Mouse (Mus musculus) limb, embryonic 10.5 days (tissue): ENCODE measurements around the gene Syt8. TPM values are rescaled to one million over a fixed set of nuclear protein-coding genes. Genes with fewer than 3 reads are reported as not detected.
A peak's percentile ranks its signal among the peaks of the same experiment; 100 is the strongest.

Experiments
- DNase-seq: peaks from one replicate; pipeline ENCODE4 v3.0.0-alpha.2; 2017; ENCODE audit warnings: low spot score
- H3K27ac ChIP-seq: fragments of 300-500 bp; sonication (generic); 2 replicates; pipeline ENCODE4 v1.5.1; 2016; ENCODE audit warnings: mild to moderate bottlenecking
- H3K27me3 ChIP-seq: fragments of 300-500 bp; sonication (generic); 2 replicates; pipeline ENCODE4 v1.6.1; 2016; ENCODE audit warnings: low read depth, mild to moderate bottlenecking; ENCODE audit not compliant: poor library complexity, severe bottlenecking
- H3K36me3 ChIP-seq: fragments of 300-500 bp; sonication (generic); 2 replicates; pipeline ENCODE4 v1.6.1; 2016; ENCODE audit warnings: mild to moderate bottlenecking, moderate library complexity
- H3K4me1 ChIP-seq: fragments of 300-500 bp; sonication (generic); 2 replicates; pipeline ENCODE4 v1.6.1; 2016
- H3K4me3 ChIP-seq: fragments of 300-500 bp; sonication (generic); 2 replicates; pipeline ENCODE4 v1.5.1; 2016; ENCODE audit warnings: mild to moderate bottlenecking, moderate library complexity
- H3K9me3 ChIP-seq: fragments of 300-500 bp; sonication (generic); replicated peaks from 2 replicates; pipeline ENCODE4 v1.6.1; 2016; ENCODE audit warnings: mild to moderate bottlenecking
- WGBS: fragments of 180-500 bp; shearing (Covaris S2); methylation state at CpG from one replicate; pipeline ENCODE4 v1.1.7; 2016; 5-methylcytosine and 5-hydroxymethylcytosine counted together
- polyA plus RNA-seq: library from polyadenylated mRNA; unstranded; fragments of >200 nt; fragmentation: Nextera tagmentation; extraction: Ambion mirVana; gene quantifications from 2 replicates; pipeline ENCODE4 v1.2.1, GENCODE M21; 2016

Gene Syt8
- polyA plus RNA-seq: 0.25 TPM in 1 of 2 replicates, not detected in the other

DNA sequence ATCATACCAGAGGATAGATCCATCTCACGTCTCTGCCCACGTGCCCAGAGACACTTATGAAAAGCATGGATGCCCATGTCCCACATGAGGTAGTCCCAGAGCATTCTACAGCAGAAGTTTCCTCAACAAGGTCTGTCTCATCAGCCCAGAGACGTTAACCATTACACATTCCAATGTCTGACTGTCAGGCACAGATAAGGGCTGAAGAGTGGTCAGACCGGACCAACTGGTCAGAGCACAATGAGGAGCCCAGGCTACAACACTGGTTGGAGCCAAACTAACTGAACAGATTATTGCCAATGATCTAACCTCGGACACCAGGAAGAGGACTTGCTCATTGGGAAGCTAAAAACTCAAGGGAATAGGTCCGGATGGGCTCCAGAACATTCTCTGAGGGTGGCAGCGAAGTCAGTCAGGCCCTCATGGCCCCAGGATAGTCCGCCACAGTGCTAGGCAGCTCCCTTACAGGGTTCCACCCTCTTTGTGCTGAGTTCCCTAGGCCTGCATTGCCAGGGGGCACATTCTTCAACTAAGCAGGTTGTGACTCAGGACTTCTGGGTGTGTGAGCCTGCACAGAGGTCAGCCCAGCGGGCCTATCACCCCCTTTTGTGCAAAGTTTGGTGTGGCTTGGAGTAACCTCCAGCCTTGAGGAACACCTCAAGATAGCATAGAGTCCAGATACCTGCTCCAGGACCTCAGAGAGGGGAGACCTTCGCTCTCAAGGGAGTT lies at the start of gene Syt8:
Syt8 (plus strand) TSS at position 714 of the 729 bp plus-strand sequence.
- 83% methylated on average over 10 of the region's 10 CpGs for WGBS
- peak within 1 kb of the TSS; percentile 77 for H3K27ac ChIP-seq
- no peaks in the 10 kb centered on the region for H3K36me3 ChIP-seq
- DNase-seq: no peak
- H3K4me1 ChIP-seq: peaks cover 25% of the 10 kb centered on the region
- no peak within 1 kb of the TSS for H3K4me3 ChIP-seq
- no peaks in the 10 kb centered on the region for H3K9me3 ChIP-seq
- H3K27me3 ChIP-seq: no peaks in the 10 kb centered on the region

DNA sequence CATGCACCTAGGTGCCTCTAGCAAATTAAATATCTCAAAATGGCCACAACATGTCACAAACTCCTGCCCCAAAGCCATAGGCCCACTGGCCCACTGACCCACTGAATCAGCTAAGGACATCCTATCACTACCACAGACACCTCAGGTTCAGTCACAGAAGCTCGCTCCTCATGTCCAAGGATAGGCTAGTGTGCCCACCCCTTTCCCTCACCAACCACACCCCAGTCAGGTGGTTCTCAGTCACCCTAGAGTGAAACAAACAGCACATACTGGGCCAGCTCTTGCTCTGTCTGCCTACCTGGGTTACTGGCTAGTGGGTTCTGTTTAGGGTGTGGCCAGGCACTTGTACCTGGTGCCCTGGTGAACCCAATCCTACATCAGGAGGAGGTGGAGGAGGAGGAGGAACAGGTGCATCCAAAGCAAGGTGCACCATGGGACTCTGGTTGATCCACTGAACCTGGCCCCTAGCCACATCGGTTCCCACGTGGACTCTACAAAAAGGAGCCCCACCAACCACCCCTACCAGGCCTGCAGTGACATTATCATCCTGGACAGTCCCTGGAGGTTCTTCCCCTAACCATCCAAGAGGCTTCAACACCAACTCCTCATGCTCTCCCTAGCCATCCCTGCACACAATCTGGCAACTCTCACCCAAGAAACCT lies 48.8 kb upstream of the Syt8 start:
- Histone ChIP-seq H3K27ac (no peak overlapping the region), H3K4me3 (peak overlapping the region; percentile 82), H3K9me3 (no peaks in the 10 kb centered on the region), H3K4me1 (peaks cover 19% of the 10 kb centered on the region), H3K36me3 (peaks cover 50% of the 10 kb centered on the region), H3K27me3 (no peaks in the 10 kb centered on the region)
- DNase-seq: no peak
- 81% methylated on average over 3 of the region's 3 CpGs for WGBS

DNA sequence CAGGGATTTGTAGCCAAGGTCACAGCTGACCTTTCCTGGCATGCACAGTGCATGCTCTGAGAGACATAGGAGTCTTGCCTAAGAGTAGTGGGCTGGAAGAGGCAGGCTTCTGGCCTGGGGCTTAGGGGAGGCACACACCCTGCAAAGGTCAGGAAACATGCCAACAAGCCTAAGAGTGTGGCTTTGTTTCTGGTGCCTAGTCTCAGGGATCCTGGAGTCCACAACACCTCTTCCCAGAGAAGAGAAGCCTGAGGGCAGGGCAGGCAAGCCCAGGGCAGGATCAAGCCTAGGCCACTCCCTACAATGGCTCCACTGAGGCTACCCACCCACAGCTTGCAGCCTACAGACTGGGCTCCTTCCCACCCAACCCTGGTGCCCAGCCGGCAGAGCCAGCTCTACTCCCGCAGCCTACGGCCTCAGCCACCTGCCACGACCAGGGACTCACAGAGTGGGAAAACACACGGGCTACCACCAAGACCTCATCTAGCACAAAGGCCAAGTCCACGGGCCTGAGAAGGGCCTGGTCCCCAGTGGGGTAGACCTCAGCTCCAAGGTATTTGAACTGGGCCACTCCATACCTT lies 47.9 kb upstream of the Syt8 start:
- peaks cover 19% of the 10 kb centered on the region for H3K4me1 ChIP-seq
- no peaks in the 10 kb centered on the region for H3K9me3 ChIP-seq
- H3K27me3 ChIP-seq: no peaks in the 10 kb centered on the region
- no peak for DNase-seq
- WGBS: 70% methylated on average over 6 of the region's 6 CpGs
- H3K4me3 ChIP-seq: peak overlapping the region; percentile 82
- peaks cover 42% of the 10 kb centered on the region for H3K36me3 ChIP-seq
- H3K27ac ChIP-seq: peak overlapping the region; percentile 83

DNA sequence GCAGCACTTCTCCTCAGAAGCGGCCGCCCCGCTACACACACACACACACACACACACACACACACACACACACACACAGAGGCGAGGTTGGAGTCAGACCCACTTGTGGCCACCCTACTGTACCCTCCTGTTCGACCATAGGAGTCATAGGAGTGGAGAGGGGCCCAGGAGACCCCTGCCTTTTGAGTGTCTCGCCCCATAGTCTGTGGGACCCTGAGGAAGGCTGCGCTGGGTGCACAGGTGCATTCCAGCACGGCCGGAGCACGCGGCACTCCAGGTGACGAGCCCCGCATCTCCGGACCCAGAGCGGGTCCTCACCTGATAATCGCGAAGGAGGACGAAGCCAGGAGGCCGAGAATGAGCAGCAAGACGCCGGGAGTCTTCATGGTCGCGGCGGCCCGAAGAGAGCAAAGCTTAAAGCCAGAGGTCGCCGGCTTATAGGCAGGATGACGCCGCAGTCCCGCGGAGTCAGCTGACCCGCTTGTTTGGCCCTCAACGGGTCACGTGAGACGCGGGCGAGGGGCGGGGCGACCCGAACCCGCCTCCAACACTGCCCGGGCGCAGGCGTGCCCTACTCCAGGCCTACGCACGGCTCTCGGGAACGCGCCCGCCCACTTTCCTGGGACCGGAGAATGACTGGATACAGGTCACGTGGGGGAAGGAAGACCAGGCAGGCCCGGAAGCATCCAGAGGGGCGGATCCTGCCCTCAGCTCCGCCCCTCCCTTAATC lies 47.1 kb upstream of the Syt8 start, which contains the start of gene Ctsd:
Ctsd (minus strand) TSS at position 620 of the 730 bp plus-strand sequence.
- H3K27ac ChIP-seq: peak within 1 kb of the TSS; percentile 83
- H3K27me3 ChIP-seq: no peaks in the 10 kb centered on the region
- DNase-seq: peak; percentile 99
- no peaks in the 10 kb centered on the region for H3K9me3 ChIP-seq
- WGBS: under 1% methylated on average over 55 of the region's 55 CpGs
- H3K4me3 ChIP-seq: peak within 1 kb of the TSS; percentile 82
- peaks cover 33% of the 10 kb centered on the region for H3K36me3 ChIP-seq
- peaks cover 20% of the 10 kb centered on the region for H3K4me1 ChIP-seq

DNA sequence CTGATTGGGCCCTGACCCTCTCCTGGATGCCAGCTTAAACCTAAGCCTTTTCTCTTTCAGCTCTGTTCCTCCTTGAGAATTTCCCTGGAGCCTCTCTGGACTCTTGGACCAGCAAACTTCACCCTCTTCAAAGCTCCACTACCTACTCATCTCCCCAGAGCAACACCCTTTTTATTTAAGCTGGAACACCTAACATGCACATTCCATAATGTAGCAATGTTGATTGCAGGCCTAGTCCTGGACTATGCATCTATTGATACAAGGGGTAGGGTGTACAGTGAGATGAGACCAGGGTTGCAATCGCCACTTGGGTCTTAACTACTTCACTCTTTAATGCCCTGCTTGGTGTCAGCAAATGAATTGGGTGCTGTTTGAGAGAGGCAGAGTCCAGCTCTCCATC lies 46.5 kb upstream of the Syt8 start:
- H3K4me3 ChIP-seq: peak overlapping the region; percentile 82
- H3K9me3 ChIP-seq: no peaks in the 10 kb centered on the region
- H3K27ac ChIP-seq: peak overlapping the region; percentile 83
- no peak for DNase-seq
- peaks cover 27% of the 10 kb centered on the region for H3K36me3 ChIP-seq
- no peaks in the 10 kb centered on the region for H3K27me3 ChIP-seq
- H3K4me1 ChIP-seq: peaks cover 26% of the 10 kb centered on the region
- WGBS: 92% methylated on average over 1 of the region's 1 CpGs

DNA sequence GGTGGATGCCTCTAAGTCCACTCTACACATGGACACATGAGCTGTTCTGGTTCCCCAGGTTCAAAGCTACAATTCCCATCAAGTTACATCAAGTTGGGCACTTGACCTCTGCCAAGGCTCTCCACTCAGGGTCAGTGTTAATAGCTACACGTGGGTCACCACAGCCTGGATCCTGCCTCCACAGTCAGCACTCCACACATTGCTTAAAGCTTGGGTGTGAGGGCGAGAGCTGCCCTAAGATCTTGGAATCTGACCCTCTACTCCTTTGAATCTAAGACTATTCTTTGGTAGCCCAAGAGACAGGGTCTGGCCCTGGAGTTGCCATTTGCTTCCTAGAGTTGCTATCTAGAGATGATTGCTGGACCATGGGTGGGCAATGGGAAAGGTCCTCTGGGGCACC lies 45.9 kb upstream of the Syt8 start:
- H3K36me3 ChIP-seq: peaks cover 22% of the 10 kb centered on the region
- H3K27me3 ChIP-seq: no peaks in the 10 kb centered on the region
- H3K9me3 ChIP-seq: no peaks in the 10 kb centered on the region
- H3K4me1 ChIP-seq: peaks cover 27% of the 10 kb centered on the region
- DNase-seq: no peak
- 95% methylated on average over 2 of the region's 2 CpGs for WGBS
- no peak overlapping the region for H3K4me3 ChIP-seq
- H3K27ac ChIP-seq: 0 out of 2 replicates have a peak overlapping the region, but pooled peaks have one; percentile 83

DNA sequence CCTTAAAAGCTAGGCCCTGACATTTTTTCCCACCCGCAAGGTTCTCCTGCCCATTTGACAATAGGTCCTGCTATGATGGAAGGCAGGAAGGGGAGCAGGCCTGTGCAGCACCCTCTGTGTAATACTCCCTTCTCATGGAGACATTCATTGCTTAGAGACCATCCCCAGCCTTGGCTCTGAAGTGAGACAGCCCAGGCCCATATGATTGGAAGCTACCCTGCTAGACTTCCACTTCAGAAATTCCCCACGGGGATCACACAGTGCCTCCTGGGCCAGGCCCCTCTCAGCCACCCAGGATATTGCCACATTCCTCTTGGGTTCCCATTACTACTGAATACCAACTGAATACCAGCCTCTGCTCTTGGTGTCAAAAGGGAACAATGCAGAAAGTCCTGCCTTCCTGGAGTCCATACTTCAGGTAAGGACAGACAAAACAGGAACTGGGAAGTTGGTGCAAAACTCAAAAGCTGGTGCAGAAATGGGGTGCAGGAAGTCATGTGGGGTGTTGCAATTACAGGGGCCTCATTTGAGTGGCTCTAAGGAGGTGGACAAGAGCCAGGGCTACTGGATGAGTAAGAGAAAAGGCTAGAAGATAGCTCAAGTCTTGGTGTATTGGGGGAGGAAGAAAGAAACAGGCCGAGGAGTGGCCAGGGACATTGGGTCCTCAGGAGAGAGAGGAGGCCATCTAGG lies 44.5 kb upstream of the Syt8 start:
- Histone ChIP-seq H3K27me3 (no peaks in the 10 kb centered on the region), H3K27ac (no peak overlapping the region), H3K9me3 (no peaks in the 10 kb centered on the region), H3K4me1 (peaks cover 27% of the 10 kb centered on the region), H3K4me3 (no peak overlapping the region), H3K36me3 (peaks cover 8% of the 10 kb centered on the region)
- no peak for DNase-seq
- 87% methylated on average over 3 of the region's 3 CpGs for WGBS

DNA sequence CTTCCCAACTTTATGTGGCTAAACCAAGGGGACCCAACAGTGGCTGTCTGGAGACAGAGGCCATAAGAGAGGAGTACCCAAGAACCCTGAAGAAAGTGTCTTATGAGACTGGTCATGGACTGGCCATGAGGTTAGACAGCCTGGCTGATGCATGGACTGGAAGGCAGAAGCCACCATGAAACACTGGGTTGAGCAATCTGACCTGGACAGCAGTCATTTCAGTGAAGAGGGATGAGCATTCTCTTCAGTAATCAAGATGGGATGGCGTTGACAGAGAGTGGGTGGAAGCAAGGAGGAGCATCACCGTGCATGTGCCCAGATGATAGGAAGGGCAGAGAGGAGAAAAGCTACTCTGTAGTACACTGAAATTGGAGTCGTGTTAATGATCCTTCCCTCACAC lies 43.5 kb upstream of the Syt8 start:
- no peaks in the 10 kb centered on the region for H3K27me3 ChIP-seq
- H3K4me1 ChIP-seq: peaks cover 22% of the 10 kb centered on the region
- no peaks in the 10 kb centered on the region for H3K9me3 ChIP-seq
- no peak for DNase-seq
- H3K4me3 ChIP-seq: no peak overlapping the region
- no peaks in the 10 kb centered on the region for H3K36me3 ChIP-seq
- H3K27ac ChIP-seq: no peak overlapping the region
- 86% methylated on average over 3 of the region's 3 CpGs for WGBS

DNA sequence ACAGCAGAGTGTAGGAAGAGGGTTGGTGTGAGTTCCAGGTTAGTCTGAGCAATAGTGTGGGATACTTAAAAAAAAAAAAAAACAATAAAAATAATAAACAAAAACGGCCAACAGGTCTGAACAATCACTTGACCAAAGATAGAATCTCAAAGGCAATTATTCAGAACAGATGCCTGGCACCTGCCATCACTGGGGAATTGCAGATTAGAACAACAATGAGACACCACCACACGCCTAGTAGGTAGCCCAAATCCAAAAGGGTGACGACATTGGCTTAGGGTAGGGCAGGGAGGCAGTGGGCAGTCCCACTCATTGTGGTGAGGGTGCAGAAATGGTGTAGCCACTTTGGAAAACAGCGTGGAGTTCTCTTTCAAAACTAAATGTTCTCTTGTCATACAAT lies 43.0 kb upstream of the Syt8 start:
- no peaks in the 10 kb centered on the region for H3K27me3 ChIP-seq
- 76% methylated on average over 4 of the region's 4 CpGs for WGBS
- H3K27ac ChIP-seq: no peak overlapping the region
- peaks cover 17% of the 10 kb centered on the region for H3K4me1 ChIP-seq
- no peaks in the 10 kb centered on the region for H3K9me3 ChIP-seq
- no peak for DNase-seq
- no peaks in the 10 kb centered on the region for H3K36me3 ChIP-seq
- no peak overlapping the region for H3K4me3 ChIP-seq

DNA sequence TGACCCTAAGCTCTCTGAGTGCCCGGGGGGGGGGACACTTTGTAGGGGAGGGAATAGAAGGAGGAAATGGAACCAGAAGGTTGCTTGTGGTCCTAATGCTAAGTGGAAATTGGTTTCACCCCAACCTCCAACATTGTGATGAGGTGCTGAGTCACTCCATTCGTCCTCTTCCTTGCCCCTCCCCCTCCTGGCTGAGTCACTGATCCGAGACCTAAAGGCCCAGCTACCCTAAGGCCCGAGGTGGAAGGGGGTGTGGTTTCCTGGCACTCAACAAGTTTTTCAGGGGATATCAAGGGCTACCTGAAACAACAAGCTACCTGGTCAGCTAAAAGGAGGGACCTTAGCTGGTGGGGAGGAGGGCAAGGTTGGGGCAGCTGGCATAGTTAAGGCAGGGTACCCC lies 41.5 kb upstream of the Syt8 start:
- no peak for DNase-seq
- Histone ChIP-seq H3K27me3 (no peaks in the 10 kb centered on the region), H3K27ac (no peak overlapping the region), H3K4me1 (peaks cover 13% of the 10 kb centered on the region; the same call in 1 of the 2 replicates), H3K36me3 (no peaks in the 10 kb centered on the region), H3K4me3 (no peak overlapping the region), H3K9me3 (no peaks in the 10 kb centered on the region)
- WGBS: 27% methylated on average over 4 of the region's 4 CpGs

DNA sequence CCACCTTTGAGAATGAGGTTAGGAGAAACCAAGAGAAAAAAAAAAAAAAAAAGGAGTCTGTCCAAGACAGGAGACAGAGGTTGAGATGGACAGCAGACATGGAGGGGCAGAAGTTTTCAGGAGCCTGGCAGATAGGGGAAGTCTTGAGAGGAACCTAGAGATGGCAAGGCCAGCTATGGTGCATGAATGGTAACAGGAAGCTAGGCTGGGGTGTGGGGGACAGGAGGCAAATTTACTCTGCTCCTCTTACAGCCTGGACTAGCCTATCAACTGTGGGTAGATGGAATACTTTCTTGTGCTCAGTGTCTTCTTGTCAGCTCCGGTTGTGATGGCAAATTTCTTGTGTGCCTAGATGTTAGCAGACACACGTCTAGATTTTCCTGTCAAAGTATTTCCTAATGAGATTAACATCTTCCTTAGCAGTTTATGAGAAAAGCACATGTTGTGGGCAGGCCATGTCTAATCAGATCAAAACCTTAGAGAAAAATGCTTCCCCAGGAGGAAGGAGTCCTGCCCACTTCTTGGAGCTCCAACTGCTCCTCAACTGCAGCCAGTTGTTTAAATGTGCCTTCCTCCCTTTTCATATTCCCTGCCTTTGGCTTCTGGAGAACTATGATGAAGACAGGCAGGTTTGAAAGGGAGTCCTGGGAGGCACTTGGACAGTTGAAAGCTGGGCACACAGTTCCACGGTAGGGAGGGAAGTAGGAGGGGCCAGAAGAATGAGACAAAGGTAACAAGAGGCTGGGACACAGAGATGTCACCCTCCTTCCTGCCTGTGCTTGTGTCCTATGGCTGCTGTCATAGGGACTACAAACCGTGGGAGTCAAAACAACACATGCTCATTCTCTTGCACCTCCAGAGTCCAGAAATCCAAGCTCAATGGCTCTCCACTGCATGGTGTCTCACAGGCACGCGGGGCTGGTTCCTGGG lies 40.1 kb upstream of the Syt8 start:
- H3K27me3 ChIP-seq: no peaks in the 10 kb centered on the region
- H3K4me3 ChIP-seq: no peak overlapping the region
- no peak overlapping the region for H3K27ac ChIP-seq
- WGBS: 73% methylated on average over 6 of the region's 6 CpGs
- DNase-seq: no peak
- no peaks in the 10 kb centered on the region for H3K36me3 ChIP-seq
- H3K9me3 ChIP-seq: no peaks in the 10 kb centered on the region
- peaks cover 13% of the 10 kb centered on the region; the same call in 1 of the 2 replicates for H3K4me1 ChIP-seq
